Mouse (Mus musculus) c-Kit-positive CD71-positive TER-119-negative erythroid progenitor cells, embryonic 14.5 days (primary cell): ENCODE results near the gene Ufsp2.

Experiments
- DNase-seq: peaks from one replicate; pipeline ENCODE4 v3.0.0-alpha.2; 2013; ENCODE audit warnings: low read depth

Ufsp2 gene

DNA sequence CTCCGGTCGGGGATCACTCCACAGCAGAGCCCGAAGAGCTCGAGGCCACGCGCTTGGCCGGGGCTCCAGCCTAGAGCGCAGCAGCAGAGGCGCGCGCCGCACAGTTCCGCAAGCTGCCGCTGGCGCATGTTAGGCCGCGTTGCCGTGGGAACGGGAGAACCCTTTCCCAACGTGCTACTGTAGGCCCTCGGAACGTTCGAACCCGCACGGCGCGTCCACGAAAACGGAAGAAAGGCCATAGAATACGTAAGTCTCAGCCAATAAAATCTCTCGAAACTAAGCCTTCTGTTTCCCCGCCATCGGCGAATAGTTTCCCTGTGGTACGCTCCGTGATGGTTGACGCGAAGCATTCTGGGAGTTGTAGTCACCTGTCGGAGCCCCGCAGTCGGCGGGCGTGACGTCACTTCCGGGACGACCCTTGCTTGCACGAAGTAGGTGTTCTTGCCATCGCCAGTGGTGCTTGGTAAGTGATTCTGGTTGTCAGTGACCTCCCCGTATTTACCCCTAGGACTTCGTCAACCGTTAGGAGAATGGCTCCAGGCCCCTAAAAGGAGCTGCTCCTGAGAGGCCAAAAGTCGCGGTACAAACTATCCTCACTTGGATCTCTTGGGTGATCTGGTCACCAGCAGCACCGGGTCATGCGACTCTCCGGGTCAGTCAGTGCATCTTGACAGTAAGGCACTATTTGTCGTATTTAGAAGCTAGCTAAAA, at the start of gene Ufsp2, which contains the start of gene 1700029J07Rik:
Gene Ufsp2 (plus strand): TSS at position 403 of the 711 bp plus-strand sequence.
Gene 1700029J07Rik (minus strand): TSS at position 127 of the 711 bp plus-strand sequence.
- DNase-seq, result peak; percentile 97

DNA sequence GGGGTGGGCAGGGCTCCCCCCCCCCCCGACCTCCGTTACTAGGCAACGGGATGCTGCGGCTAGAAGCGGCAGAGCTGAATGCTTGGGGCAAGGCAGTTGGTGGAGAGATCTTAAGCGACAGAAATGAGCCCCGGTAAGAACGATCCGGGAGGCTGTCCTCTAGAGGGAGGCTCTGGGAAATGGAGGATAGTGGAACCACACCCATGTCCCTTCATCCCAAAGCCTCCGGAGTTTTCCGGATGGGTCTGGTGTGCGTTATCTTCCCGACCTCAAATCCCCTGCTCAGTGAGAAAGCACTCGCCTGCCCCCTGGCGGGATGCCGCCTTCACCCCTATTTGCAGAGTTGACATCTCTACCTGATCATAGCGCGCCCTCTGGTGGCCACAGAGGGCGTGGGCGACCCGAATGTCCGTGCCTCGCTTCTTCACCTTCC, 40.7 kb upstream of the Ufsp2 start, which contains the start of gene Ccdc110:
Gene Ccdc110 (plus strand): TSS at position 38 of the 433 bp plus-strand sequence.
- DNase-seq, result peak; percentile 65

DNA sequence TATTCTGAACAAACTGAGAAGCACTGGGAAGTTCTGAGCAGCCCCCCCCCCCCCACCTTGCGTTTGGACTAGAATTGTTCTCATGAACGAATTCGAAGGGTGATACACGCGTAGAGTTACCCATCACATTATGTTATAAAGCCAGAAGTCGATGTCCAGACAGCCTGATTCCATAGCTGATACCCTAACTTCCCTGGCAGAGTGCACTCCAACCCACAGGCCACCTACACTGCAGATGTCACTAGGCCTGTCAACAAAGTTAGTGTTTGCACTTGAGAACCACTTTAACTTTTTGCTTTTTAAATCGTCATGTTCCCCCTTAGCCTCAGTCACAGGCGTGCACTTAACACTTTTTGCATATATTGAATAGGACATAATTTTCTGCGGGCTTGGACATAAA, 38.3 kb upstream of the Ufsp2 start:
- no peak for DNase-seq

DNA sequence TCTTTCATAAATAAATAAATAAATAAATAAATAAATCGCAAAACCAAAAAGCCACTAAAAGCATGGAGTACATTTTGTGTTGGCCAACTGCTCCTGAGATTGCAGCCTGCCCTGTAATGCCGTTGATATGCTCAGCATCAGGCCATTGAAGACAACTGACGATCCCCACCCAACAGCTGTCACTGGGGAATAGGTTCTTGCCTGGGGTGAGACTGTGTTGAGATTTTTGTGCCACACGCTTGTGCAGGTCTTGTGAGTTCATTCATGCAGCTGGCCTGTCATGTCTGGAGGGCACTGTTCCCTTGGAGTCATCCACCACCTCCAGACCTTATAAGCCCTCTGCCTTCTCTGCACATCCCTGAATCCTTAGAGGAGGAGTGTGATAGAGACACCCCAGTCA, 29.0 kb upstream of the Ufsp2 start:
- DNase-seq, result no peak

DNA sequence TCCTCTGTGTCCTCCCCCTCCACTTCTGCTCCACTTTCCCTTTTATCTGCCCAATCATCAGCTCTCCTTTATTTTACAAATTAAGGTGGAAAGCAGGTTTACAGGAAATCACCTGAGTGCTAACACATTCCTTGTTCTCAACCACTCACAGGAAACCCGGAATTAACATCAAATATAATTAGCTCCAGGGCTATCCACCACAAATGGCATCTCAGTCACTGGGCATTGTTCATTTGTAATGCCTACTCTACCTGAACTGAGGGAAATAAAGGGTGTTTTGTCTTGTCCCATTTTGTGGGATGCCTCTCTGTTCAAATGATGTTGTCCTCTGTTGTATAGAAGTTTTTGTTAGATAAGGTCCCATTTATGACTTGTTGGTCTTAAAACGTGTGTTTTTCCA, 24.7 kb upstream of the Ufsp2 start:
- no peak for DNase-seq

DNA sequence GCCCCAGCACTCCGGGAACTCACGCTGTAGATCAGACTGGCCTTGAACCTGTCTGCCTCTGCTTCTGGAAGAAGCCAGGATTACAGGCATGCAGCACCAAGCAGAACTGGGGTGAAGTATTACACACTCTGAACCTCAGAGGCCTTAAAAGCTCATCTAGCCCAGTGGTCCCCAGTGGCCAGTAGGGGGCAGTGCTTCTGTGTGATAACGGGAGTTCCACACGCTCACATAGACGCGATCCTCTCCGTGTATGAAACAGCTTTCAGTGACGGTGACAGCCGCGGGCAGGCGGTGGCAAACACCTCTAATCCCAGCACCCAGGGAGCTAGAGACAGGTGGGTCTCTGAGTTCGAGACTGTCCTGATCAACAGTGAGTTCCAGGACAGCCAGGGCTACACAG, 4.4 kb upstream of the Ufsp2 start:
- no peak for DNase-seq

DNA sequence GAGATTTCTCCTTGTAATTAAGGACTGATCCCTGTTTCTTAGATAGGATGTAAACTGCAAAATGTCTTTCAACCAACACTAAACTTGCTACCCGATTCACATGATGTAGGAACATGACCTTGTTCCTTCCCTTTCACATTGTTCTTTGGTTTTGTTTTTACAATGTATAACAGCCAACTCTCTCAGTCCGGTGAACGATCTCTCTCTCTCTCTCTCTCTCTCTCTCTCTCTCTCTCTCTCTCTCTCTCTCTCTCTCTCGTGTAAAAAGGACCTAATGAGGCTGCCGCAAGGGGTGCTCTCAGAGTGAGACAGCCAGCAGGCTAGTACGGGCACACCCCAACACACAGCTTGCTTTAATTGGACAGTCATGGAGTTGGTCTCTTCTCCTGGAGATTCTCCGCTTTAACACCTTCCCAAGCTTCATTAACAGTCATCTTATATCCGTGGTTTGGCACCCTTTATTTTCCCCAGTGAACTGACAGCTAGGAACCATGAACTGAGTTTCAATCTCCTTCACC, 1.3 kb upstream of the Ufsp2 start:
- no peak for DNase-seq

DNA sequence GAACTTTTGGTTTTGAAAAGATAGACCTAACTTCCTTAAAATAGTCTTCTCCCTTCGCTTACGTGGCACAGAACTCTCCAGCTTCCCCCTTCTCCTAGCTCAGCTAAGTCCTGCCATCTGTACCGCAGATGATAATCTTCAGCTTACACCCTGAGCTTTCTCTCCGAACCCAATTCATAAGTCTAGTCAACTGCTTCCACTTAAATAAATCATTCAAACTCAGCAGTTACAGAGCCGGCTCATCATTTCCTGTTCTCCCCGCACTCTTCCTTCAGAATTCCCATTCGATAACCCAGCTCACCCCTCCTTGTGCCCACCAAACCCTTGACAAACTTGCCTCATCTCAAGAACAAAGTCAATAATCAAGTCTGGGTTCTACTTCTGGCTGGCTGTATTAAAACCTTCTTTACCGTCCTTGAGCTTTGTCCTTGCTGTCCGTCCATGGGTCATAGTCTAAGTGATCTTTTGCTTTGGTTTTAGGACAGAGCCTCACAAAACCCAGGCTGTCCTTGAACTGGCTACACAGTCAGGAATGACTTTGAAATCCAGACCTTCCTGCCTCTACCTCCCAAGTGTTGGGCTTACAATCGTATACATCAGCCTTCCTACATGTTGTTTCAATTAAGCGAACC, 625 bp downstream of the Ufsp2 start:
- DNase-seq, result no peak

DNA sequence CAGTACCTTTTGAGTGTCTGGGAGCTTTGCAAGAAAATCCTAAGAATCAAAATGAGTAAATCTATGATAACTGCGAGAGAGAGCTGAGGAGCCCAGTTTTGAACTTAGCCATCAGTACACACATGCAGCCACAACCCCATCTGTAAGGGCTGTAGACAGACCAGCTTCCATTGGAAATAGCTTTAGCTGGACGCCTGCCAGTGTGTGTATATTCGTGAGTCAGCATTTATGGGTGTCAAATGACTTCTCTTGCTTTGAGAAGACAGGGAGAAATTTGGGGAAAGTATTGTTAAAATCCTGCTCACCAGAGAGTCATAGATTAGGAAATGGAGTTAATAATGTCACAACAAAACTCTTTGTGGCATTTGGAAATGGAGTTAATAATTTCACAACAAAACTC, 11.3 kb downstream of the Ufsp2 start:
- DNase-seq, result no peak

DNA sequence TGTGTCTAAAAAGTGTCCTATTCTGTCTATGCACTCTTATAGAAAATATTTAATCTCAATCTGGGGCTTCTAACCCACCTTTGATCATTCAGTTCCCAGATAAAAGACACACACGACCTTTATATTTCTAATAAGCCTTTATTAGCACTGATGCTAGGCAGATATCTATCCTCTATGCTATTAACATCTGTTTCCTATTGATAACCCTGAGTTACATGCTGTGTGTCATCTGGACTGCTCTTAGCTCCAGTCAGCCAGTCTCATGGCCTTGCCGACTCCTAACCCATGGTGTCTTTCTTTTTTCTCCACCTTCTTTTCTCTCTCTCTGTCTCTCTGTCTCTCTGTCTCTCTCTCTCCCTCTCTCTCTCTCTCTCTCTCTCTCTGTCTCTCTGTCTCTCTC, 12.9 kb downstream of the Ufsp2 start:
- no peak for DNase-seq

DNA sequence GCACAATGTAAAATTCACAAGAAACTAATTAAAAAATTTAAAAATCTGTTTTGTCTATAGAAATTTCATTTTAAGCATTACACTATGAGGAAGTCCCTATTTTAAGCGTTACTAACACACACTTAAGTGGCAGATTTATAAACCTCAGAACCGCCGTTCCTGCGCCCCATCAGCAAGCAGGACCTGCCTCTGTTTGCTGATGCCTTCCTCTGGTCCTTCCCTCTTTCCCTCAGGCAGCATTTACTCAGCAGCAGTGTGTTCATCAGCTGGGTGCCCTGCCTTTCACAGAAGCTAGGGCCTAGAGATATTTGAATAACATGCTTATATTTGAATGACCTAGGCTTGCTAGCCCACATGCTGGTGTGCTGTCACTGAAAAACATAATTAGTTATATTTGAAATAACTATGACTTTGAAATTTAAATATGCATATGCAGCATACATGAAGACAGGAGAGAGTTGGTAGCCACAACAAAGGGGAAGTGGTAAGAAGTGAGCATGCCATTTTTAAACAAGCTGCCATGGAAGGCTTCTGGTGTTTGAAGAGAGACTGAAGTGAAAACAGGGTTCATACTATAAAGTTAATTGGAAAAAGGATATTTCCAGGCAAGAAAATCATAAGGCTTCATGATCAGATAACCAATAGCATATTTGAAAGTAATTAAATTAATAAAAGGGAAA, 15.4 kb downstream of the Ufsp2 start:
- no peak for DNase-seq

DNA sequence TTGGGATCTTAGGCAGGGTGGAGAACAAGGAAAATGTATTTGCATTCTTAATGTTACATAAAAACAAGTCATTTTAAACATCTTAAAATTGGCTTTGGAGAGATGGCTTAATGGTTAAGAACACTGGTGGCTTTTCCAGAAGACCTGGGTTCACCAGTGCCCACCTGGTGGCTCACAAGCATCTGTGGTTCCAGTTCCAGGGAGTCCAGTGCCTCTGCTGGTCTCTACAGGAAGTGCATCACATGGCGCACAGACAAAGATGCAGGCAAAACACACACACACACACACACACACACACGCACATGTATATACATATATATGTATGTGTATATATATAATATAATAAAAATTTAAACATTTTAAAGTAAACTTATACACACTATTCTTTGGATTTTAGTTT, 18.8 kb downstream of the Ufsp2 start:
- DNase-seq, result no peak

DNA sequence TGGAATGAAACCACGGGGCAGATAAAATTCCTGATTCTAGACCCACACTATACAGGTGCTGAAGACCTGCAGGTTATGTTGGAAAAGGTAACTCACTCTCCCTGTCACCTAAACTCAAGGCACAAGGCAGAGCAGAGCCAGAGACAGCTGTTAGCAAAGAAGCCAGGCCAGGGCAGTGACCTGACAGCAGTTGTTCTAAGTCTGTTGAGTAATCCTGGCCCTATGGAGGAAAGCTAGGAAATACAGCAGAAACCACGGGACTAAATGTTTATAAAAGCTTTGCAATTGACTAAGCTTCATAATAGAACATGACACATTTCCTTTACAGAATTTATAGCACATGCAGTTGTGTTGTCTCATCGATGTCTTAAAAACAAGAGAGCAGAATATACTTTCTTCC, 20.2 kb downstream of the Ufsp2 start:
- no peak for DNase-seq

DNA sequence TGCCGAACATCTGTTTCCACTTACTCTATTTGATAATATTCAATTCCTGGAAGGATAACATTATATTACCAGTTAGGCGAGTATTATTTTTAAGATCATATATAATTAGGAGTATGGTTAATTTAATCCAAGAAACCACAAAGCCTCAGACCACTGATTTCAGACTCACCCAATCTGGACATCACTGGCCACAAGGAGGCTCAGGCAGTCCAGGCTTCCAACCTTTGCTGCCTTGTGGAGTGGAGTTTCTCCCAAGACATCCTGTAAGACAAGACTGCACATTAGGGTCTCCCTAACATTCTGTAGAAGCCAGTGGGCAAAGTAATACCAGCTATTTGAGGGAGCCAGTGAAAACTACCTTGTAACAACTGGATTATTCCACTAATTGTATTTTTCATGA, 22.9 kb downstream of the Ufsp2 start:
- DNase-seq, result no peak

DNA sequence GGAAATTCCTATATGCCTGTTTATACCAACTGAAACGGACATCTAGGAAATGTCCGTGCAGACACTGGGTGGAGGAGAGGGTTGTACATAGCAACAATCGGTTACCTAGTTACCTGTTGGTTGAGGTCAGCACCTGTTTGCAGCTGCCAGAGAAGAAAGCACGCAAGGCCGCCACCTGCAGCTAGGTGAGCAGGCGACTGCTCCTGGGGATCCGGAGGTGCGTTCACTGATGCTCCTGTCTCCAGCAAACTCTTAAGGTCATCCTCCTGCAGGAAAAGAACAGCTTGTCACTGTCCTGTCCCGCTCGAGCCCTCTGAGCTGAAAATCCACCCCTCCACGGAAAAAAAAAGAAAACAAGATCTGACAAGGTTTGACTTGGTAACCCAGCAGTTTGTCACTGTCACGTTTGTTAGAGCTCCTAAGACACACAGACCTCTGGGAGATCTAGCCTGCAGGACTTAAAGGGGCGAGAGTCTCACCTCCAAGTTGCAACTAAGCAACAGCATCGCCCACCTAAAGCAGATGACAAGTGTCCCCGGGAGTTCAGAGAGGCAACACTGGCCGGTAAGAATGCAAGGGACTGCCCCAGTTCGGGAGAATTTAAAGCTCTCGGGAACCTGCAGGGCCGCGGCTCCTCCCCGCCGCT, 23.9 kb downstream of the Ufsp2 start, which contains the start of gene Lrp2bp:
Gene Lrp2bp (plus strand): TSS at position 166 of the 646 bp plus-strand sequence.
- DNase-seq, result no peak

DNA sequence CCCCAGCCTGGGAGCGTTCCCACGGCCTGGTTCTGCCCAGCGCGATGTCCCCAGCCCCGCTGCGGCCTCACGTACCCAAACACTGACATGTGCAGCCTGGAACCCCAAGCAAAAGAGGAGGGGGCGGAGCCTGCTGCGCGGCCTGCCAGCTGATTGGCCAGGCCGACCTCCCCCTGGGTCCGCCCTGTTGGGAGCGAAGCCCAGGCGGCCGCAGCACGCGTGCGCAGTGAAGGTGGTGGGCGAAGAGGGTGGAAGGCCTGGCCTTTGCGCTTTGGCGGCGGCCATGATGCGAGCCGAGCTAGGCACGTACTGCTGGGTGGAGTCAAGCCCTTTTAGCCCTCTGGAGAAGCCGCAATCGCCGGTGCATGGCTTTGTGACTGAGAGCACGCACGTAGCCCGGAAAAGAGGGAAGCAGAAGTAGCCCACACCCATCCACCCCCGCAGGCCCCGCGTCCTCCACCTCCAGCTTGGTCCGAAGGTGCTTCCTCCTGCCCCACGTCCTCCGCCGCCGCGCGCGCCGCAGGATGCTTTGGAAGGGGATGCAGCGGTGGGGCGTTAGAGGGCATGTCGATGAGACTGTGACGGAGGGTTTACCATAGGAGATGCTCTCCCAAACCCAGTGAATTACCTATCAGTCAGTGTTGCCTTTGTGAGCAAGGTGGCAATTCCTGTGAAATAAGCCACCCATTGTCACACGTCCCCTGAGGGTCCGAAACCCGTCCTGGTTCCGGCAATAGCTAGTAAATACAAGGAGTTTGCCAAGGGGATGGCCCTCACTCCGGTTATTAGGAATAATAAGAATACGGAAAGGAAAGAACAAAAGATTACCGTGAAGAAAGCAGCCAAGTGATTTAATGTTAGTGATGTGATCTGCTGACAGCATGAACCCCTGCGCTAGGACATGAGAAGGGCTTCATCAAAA, 24.7 kb downstream of the Ufsp2 start:
- peak; percentile 96 for DNase-seq

DNA sequence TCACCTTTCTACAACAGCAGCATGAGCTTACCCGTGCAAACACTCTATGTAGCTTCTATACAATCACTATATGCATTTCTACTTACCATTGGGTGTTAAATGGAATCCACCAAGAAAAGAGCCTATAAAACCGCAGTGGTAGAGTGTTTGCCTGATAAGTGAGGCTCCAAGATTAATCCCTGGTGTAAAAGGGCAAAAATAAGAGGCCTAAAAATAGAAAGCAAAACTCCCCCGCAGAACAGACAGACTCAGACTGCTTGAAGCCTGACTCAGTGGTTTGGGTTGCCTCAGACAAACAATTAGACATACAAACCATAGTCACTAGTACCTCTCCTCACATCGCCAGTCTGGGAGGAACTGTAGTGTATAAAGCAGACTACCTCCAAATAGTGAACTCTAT, 30.3 kb downstream of the Ufsp2 start, which contains the start of gene Ankrd37:
Gene Ankrd37 (minus strand): TSS at position 112 of the 400 bp plus-strand sequence.
- no peak for DNase-seq

DNA sequence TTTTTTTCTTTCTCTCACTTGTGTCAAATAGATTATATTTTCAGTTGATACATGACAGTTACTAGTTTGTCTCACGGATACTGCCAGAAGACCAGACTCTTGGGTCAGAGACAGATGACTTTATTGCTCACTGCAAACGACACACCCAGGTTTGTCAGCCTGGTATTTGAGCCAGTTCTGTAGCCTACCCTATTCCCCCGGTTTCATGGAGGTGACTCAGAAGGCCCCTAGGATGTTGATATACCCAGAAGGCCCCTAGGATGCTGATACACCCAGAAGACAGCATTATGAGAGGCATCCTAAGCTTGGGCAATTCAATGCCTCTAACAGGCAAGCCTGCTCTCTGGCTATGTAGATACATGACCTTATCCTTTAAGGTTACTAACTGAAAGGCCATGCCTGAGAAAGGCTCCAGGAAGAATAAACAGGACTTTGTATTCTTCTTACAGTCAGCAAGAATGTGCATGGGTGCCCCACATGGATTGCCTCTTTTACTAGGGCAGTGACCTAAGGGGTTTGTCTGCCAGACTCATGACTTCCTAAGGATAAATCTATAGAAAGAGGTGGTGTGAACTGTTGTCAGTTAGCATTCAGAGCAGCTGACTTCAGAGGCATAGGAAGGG, 31.8 kb downstream of the Ufsp2 start:
- DNase-seq, result no peak

DNA sequence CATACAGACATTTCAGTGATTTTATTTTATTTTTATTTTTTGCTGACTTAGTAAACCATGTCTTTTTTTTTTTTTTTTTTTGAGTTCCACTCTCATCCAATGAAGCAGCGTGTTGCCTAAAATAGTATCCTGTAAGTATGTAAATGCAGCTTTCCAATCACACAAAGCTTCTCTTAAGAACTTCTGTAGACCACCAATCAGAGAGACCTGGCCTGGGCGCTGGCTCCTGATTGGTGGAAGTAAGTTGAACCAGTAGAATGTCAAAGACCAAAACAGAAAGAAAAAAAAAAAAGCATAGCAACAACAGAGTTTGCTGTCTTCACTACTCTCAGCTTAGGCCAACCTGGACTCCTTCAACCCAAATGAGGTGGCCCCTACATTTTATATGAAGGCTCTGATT, 35.0 kb downstream of the Ufsp2 start:
- no peak for DNase-seq
